Mouse (Mus musculus) liver, adult 2 months (tissue): Measurements from ENCODE around the gene Efnb2. TPM values are rescaled to one million over a fixed set of nuclear protein-coding genes. Genes with fewer than 3 reads are reported as not detected.

Experiments used
- DNase-seq: peaks from one replicate; pipeline ENCODE4 v3.0.0-alpha.2; 2011; ENCODE audit warnings: low read depth, low spot score; ENCODE audit errors: extremely low read depth
- H3K27ac ChIP-seq: fragments of 200-500 bp; replicated peaks from 2 replicates; pipeline ENCODE4 v1.5.1; 2012; ENCODE audit warnings: low read depth, mild to moderate bottlenecking, control low read depth, inconsistent platforms, low read length; ENCODE audit not compliant: insufficient read depth
- H3K27me3 ChIP-seq: fragments of 200-500 bp; 2 replicates; pipeline ENCODE4 v1.6.1; 2012; ENCODE audit warnings: mild to moderate bottlenecking, moderate library complexity, low read length, inconsistent platforms; ENCODE audit not compliant: control insufficient read depth, insufficient read depth
- H3K36me3 ChIP-seq: fragments of 200-500 bp; 2 replicates; pipeline ENCODE4 v1.6.1; 2012; ENCODE audit warnings: low read length, inconsistent platforms; ENCODE audit not compliant: control insufficient read depth, insufficient read depth
- H3K4me1 ChIP-seq: fragments of 200-500 bp; 2 replicates; pipeline ENCODE4 v1.6.1; 2011; ENCODE audit warnings: low read length; ENCODE audit not compliant: control insufficient read depth, insufficient read depth
- H3K4me3 ChIP-seq: fragments of 200-500 bp; 2 replicates; pipeline ENCODE4 v1.5.1; 2011; ENCODE audit warnings: low read depth, mild to moderate bottlenecking, control low read depth, low read length, moderate library complexity; ENCODE audit not compliant: insufficient read depth
- H3K79me2 ChIP-seq: fragments of 200-500 bp; 2 replicates; pipeline ENCODE4 v1.6.1; 2012; ENCODE audit warnings: inconsistent platforms, mild to moderate bottlenecking, low read length, moderate library complexity; ENCODE audit not compliant: control insufficient read depth, insufficient read depth
- H3K9ac ChIP-seq: fragments of 200-500 bp; 2 replicates; pipeline ENCODE4 v1.6.1; 2012; ENCODE audit warnings: low read depth, mild to moderate bottlenecking, control low read depth, inconsistent platforms, low read length
- CTCF ChIP-seq: fragments of 200-500 bp; IDR thresholded peaks from 2 replicates; pipeline ENCODE4 v1.5.1; 2011; ENCODE audit warnings: low read depth, low read length, control low read depth
- POLR2A ChIP-seq: fragments of 200-500 bp; IDR thresholded peaks from 2 replicates; pipeline ENCODE4 v1.6.1; 2011; ENCODE audit warnings: low read length, control low read depth; ENCODE audit not compliant: insufficient read depth; ENCODE audit errors: extremely low read depth
- WGBS: fragments of 180-500 bp; shearing (Covaris S2); methylation state at CpG from one replicate; pipeline ENCODE4 v1.1.7; 2018; 5-methylcytosine and 5-hydroxymethylcytosine counted together
- polyA plus RNA-seq: library from polyadenylated mRNA; depleted of rRNA; stranded (reverse); fragments of >200 nt; gene quantifications from 2 replicates; pipeline ENCODE4 v1.2.3, GENCODE M21; 2012
- total RNA-seq: library from RNA; depleted of rRNA; stranded (reverse); fragments of >200 nt; gene quantifications from 2 replicates; pipeline ENCODE4 v1.2.3, GENCODE M21; 2014

Efnb2 gene
- total and polyA plus RNA-seq, 2 experiments, result 1.8 to 2.3 TPM

DNA sequence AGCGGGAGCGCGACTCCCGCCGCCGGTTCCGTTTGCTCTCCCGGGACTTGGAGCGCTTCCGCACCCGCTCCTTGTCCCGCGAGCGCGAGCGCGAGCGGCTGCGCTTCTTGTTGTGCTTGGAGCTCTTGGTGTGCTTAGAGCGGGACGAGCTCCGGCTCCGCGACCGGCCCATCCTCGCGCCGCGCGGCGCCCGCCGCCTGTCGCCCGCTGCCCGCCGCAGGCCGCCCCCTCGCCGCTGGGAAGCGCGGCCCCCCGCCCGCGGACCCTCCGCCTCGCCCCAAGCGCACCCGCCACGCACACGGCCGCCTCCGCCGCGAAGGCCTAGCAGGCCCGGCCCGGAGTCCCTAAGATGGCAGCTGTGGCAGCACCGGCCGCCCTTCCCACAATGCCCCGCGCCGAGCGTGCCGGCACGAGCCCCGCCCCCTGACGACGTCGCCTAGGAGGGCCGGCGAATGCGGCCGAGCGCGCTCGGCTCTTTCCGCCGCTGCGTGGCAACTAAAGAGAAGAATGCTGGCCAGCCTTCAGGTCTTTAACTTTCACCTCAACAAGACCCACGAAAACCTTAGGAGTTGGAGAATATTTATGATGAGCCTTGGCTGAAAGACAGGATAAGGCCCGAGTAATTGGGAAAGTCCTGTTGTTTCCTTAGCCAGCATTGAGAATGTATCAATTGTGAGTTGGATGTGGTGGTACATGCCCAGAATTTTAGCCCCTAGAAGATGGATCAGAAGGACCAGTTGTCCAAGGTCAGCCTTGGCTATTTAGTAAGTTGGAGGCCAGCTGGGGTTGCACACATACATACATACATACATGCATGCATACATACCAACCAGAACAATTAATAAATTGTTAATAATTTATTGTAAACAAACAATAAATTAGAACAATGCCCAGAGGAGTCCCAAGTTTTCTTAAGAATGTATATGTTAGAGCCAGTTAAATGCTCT is 29.4 kb upstream of the Efnb2 start, which contains the start of gene Arglu1:
TSS of gene Arglu1 (minus strand) at position 376 of the 947 bp plus-strand sequence.
- TF ChIP-seq POLR2A, result peak; percentile 76
- TF ChIP-seq CTCF, result no peak
- under 1% methylated on average over 80 of the region's 81 CpGs for WGBS
- peak within 1 kb of the TSS; percentile 96 for H3K9ac ChIP-seq

DNA sequence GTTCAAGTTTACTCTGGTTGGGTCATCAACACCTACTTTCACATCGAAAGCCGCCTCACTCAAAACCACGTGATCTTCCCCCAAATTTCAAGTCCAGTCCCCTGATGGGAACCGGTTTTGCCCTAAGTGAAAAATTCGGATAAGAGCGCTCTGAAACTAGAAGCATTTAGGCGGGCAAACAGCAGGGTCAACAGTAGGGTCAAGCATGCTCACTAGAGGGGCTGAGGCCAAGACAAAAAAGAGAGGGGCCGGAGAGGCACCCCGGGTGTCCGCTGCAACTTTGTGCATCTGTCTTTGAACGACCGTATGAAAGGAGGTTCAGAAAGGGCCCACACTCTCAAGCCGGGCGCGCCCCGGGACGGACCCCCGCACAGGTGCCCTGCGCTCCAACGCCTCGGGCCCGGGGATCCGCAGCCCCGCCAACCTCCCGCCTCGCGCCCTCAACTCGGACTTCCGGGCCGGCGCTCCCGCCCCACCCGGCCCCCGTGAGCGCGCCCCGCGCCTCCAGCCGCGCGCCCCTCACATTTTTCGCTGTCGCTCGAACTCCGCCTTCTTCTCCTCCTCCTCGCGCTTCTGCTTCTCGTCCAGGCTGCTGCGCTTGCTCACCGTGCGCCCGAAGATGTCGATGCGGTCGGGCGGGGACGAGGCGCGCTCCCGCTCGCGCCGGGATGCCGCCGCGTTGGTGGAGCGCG is 28.6 kb upstream of the Efnb2 start:
- TF ChIP-seq POLR2A, result no peak
- TF ChIP-seq CTCF, result no peak
- H3K79me2 ChIP-seq, result peaks cover 31% of the 10 kb centered on the region; the same call in 1 of the 2 replicates
- under 1% methylated on average over 68 of the region's 68 CpGs for WGBS

More for the DNA sequence above, 29.4 kb upstream of the Efnb2 start, which contains the start of gene Arglu1:
- H3K27ac ChIP-seq, result peak within 1 kb of the TSS; percentile 69
- 0 out of 2 replicates have a peak, but pooled peaks cover 3% of the 10 kb centered on the region for H3K27me3 ChIP-seq
- peaks cover 12% of the 10 kb centered on the region for H3K4me1 ChIP-seq
- H3K4me3 ChIP-seq, result peak within 1 kb of the TSS; percentile 98
- H3K36me3 ChIP-seq, result no peaks in the 10 kb centered on the region
- peaks cover 30% of the 10 kb centered on the region; the same call in 1 of the 2 replicates for H3K79me2 ChIP-seq
- DNase-seq, result peak; percentile 65

DNA sequence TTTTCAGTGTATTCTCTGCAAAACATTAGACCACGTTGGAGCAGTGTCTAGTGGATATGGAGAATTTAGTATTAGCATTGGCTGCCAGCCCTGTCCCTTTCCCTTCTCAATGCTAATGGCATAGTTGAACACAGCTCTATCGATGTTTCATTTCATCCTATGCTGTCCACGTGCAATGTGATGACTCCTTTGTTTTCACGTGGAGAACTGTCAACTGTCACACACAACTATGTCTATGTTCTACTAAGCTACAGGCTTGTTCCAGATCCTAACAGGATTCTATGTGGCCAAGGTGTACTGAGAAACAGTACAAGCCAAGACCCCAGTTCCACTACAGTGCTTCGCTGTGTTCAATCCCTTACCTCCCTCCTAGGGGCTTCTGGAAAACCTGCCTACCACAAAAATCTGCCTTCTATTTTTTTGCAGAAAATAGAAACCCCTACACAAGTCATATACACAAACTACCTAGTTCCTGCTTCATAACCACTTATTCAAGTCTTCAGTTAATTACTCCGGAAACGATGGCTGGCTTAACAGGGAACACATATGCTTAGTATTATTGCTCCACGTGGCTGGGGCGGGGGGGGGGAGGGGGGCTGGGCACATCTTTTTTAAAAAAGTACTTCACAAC is 27.9 kb upstream of the Efnb2 start:
- no peak for TF ChIP-seq POLR2A
- TF ChIP-seq CTCF, result no peak
- H3K79me2 ChIP-seq, result peaks cover 31% of the 10 kb centered on the region; the same call in 1 of the 2 replicates
- H3K9ac ChIP-seq, result no peak overlapping the region
- WGBS, result 9% methylated on average over 9 of the region's 9 CpGs
- peak overlapping the region; percentile 98 for H3K4me3 ChIP-seq
- H3K4me1 ChIP-seq, result peaks cover 12% of the 10 kb centered on the region
- no peaks in the 10 kb centered on the region for H3K36me3 ChIP-seq
- peak; percentile 30 for DNase-seq
- H3K27me3 ChIP-seq, result no peaks in the 10 kb centered on the region
- H3K27ac ChIP-seq, result no peak overlapping the region

More for the DNA sequence above, 28.6 kb upstream of the Efnb2 start:
- 0 out of 2 replicates have a peak, but pooled peaks cover 3% of the 10 kb centered on the region for H3K27me3 ChIP-seq
- H3K36me3 ChIP-seq, result no peaks in the 10 kb centered on the region
- H3K27ac ChIP-seq, result peak overlapping the region; percentile 69
- H3K9ac ChIP-seq, result peak overlapping the region; percentile 96
- peak overlapping the region; percentile 98 for H3K4me3 ChIP-seq
- H3K4me1 ChIP-seq, result peaks cover 12% of the 10 kb centered on the region
- DNase-seq, result peak; percentile 33

DNA sequence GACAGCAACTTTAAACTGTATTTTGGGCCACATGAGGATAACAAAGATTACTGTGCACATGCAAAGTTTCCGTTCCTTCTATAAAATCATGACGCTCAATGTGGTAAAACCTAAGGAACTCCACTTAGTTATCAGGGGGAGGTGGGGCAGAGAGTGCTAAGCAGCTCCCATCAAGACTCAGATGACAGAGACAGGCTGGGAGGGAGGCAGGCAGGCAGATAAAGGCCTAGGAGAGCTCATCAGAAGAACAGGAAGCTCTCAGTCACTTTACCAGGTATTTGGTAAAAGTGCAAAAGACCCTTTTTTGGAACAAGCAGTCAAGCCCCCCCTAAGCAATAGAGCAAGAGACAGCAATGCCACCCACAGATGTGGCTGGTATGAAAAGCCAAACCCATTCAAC is 24.5 kb upstream of the Efnb2 start:
- H3K27ac ChIP-seq, result no peak overlapping the region
- peaks cover 11% of the 10 kb centered on the region for H3K4me1 ChIP-seq
- peaks cover 34% of the 10 kb centered on the region; the same call in 1 of the 2 replicates for H3K79me2 ChIP-seq
- no peak for DNase-seq
- WGBS, result 67% methylated on average over 2 of the region's 2 CpGs
- no peaks in the 10 kb centered on the region for H3K27me3 ChIP-seq
- no peak overlapping the region for H3K4me3 ChIP-seq
- TF ChIP-seq POLR2A (no peak), CTCF (no peak)
- peaks cover 25% of the 10 kb centered on the region for H3K36me3 ChIP-seq
- H3K9ac ChIP-seq, result no peak overlapping the region

DNA sequence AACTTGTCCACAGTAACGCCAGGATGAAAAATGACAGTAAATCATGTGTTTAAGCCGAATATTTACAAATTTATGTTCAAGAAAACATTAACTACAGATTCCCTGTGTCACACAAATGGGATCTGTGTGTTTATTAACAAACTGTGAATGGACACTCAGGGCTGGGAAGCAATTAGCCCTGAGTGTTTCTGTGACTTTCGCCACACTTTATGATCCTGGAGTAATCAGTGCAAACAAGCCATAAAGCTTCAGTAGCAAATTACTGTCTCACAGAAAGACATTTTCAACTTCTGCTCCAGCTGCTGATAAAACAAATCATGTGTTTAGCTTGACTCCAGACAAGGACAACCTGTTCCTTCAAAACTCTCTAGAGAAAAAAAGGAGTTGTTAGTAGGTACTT is 21.7 kb upstream of the Efnb2 start:
- Histone ChIP-seq H3K36me3 (peaks cover 45% of the 10 kb centered on the region), H3K9ac (no peak overlapping the region), H3K4me3 (no peak overlapping the region), H3K4me1 (peaks cover 3% of the 10 kb centered on the region; the same call in 1 of the 2 replicates), H3K27ac (no peak overlapping the region), H3K27me3 (no peaks in the 10 kb centered on the region), H3K79me2 (peaks cover 22% of the 10 kb centered on the region; the same call in 1 of the 2 replicates)
- no peak for TF ChIP-seq CTCF
- no peak for TF ChIP-seq POLR2A
- DNase-seq, result no peak
- 87% methylated on average over 3 of the region's 3 CpGs for WGBS
